Mouse (Mus musculus): ENCODE data around the gene Cks1brt.
"Not testable (repeated sequence)": the region's sequence is repeated elsewhere in the genome, so short reads cannot be mapped to it uniquely, and the experiment has no call there.

The Cks1brt gene

GRCm38 (mm10) chr8:85151624-85152023 is at the start of gene Cks1brt:
Gene Cks1brt (plus strand): TSS chr8:85151924.
- no peak for DNase-seq (ENCODE audit: low spot score)

GRCm38 (mm10) chr8:85113241-85113640 is 38.5 kb upstream of the Cks1brt start:
- DNase-seq (ENCODE audit: low spot score): no peak

- no peak for DNase-seq (ENCODE audit: low spot score)
Measured at GRCm38 (mm10) chr8:85115501-85115900, 36.2 kb upstream of the Cks1brt start.

GRCm38 (mm10) chr8:85116984-85117383 is 34.7 kb upstream of the Cks1brt start:
- no peak for DNase-seq (ENCODE audit: low spot score)

- peak; percentile 67 for DNase-seq (ENCODE audit: low spot score)
Measured at GRCm38 (mm10) chr8:85119052-85119981, 32.4 kb upstream of the Cks1brt start.

- DNase-seq (ENCODE audit: low spot score): not testable (repeated sequence)
Measured at GRCm38 (mm10) chr8:85120251-85120650, 31.5 kb upstream of the Cks1brt start.

- no peak for DNase-seq (ENCODE audit: low spot score)
Measured at GRCm38 (mm10) chr8:85122995-85123394, 28.7 kb upstream of the Cks1brt start, which contains the start of gene Zfp791. Gene Zfp791 (minus strand): TSS chr8:85123095.

- no peak for DNase-seq (ENCODE audit: low spot score)
Measured at GRCm38 (mm10) chr8:85123691-85124090, 28.0 kb upstream of the Cks1brt start.

GRCm38 (mm10) chr8:85132335-85132734 is 19.4 kb upstream of the Cks1brt start:
- DNase-seq (ENCODE audit: low spot score): no peak

GRCm38 (mm10) chr8:85135690-85136089 is 16.0 kb upstream of the Cks1brt start:
- DNase-seq (ENCODE audit: low spot score): not testable (repeated sequence)

- no peak for DNase-seq (ENCODE audit: low spot score)
Measured at GRCm38 (mm10) chr8:85142516-85142915, 9.2 kb upstream of the Cks1brt start.

- peak; percentile 10 for DNase-seq (ENCODE audit: low spot score)
Measured at GRCm38 (mm10) chr8:85171291-85171690, 19.6 kb downstream of the Cks1brt start.

- DNase-seq (ENCODE audit: low spot score): no peak
Measured at GRCm38 (mm10) chr8:85175892-85176291, 24.2 kb downstream of the Cks1brt start.

- DNase-seq (ENCODE audit: low spot score): no peak
Measured at GRCm38 (mm10) chr8:85192346-85192745, 40.6 kb downstream of the Cks1brt start.

GRCm38 (mm10) chr8:85220220-85220619 is 68.5 kb downstream of the Cks1brt start:
- no peak for DNase-seq (ENCODE audit: low spot score)

- DNase-seq (ENCODE audit: low spot score): no peak
Measured at GRCm38 (mm10) chr8:85220992-85221391, 69.3 kb downstream of the Cks1brt start.

Data from left cerebral cortex, adult 11 months (tissue).